Mouse (Mus musculus) liver, postnatal 0 days (tissue): Measurements from ENCODE around the gene Nkx3-2. TPM values are rescaled to one million over a fixed set of nuclear protein-coding genes. Genes with fewer than 3 reads are reported as not detected.

Experiments
- ATAC-seq: fragments of 200-750 bp; cut with Nextera tagmentation; 2 replicates; pipeline ENCODE4 v1.8.0; 2017; ENCODE audit warnings: mild to moderate bottlenecking, moderate library complexity
- DNase-seq: peaks from one replicate; pipeline ENCODE4 v3.0.0-alpha.2; 2016
- H3K27ac ChIP-seq: fragments of 300-500 bp; sonication (generic); 2 replicates; pipeline ENCODE4 v1.5.1; 2014; ENCODE audit warnings: antibody characterized with exemption, moderate library complexity, mild to moderate bottlenecking, low read depth
- H3K27me3 ChIP-seq: fragments of 300-500 bp; sonication (generic); 2 replicates; pipeline ENCODE4 v1.6.1; 2014; ENCODE audit warnings: low read length, control low read depth, mixed read lengths; ENCODE audit not compliant: insufficient read depth
- H3K36me3 ChIP-seq: fragments of 300-500 bp; sonication (generic); replicated peaks from 2 replicates; pipeline ENCODE4 v1.6.1; 2014; ENCODE audit warnings: mild to moderate bottlenecking, control low read depth, low read length, moderate library complexity, mixed read lengths; ENCODE audit not compliant: insufficient read depth
- H3K4me1 ChIP-seq: fragments of 300-500 bp; sonication (generic); 2 replicates; pipeline ENCODE4 v1.6.1; 2014; ENCODE audit warnings: antibody characterized with exemption, mild to moderate bottlenecking, control low read depth; ENCODE audit not compliant: insufficient read depth
- H3K4me2 ChIP-seq: fragments of 300-500 bp; sonication (generic); 2 replicates; pipeline ENCODE4 v1.6.1; 2014; ENCODE audit warnings: low read depth, mild to moderate bottlenecking, low read length, moderate library complexity, mixed read lengths
- H3K4me3 ChIP-seq: fragments of 300-500 bp; sonication (generic); 2 replicates; pipeline ENCODE4 v1.5.1; 2014; ENCODE audit warnings: low read depth, low read length
- H3K9ac ChIP-seq: fragments of 300-500 bp; sonication (generic); replicated peaks from 2 replicates; pipeline ENCODE4 v1.6.1; 2014; ENCODE audit warnings: mild to moderate bottlenecking, moderate library complexity
- H3K9me3 ChIP-seq: fragments of 300-500 bp; sonication (generic); 2 replicates; pipeline ENCODE4 v1.6.1; 2016; ENCODE audit warnings: mild to moderate bottlenecking, control low read depth, low read length, mixed read lengths
- CTCF ChIP-seq: sonication (generic); IDR thresholded peaks from 2 replicates; pipeline ENCODE4 v1.5.1; 2016; ENCODE audit warnings: antibody characterized with exemption, low read depth
- EP300 ChIP-seq: IDR thresholded peaks from 2 replicates; pipeline ENCODE4 v1.6.1; 2016; ENCODE audit warnings: antibody characterized with exemption, low read depth, mild to moderate bottlenecking
- WGBS: fragments of 180-500 bp; shearing (Covaris S2); extraction: QIAGEN DNeasy Blood & Tissue Kit; methylation state at CpG from one replicate; pipeline ENCODE4 v1.1.7; 2014; ENCODE audit not compliant: insufficient replicate concordance; 5-methylcytosine and 5-hydroxymethylcytosine counted together
- polyA plus RNA-seq: library from polyadenylated mRNA; unstranded; fragments of >200 nt; fragmentation: Nextera tagmentation; extraction: Ambion mirVana; gene quantifications from 2 replicates; pipeline ENCODE4 v1.2.1, GENCODE M21; 2015

Nkx3-2 gene
- polyA plus RNA-seq, 1 experiment from 2014 or later = not detected

DNA sequence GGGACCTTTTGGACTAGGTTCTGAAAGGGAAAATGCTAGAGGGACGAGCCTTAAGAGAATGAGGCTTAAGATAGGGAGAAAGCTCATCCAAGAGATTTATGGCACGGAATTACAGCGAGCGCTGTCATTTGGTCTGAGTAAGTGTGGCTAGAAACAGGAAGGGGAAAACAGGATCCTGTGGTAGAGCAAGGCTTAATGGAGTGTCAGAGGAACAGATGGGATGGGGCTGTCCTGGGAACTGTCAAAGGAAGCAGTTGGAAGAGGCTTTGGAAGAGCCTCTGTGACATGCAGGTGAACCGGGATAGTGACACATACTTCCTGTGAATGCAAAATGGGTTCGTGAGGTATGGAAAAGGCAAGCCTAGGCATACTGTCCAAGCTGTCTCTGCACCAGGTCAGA, 11.4 kb upstream of the Nkx3-2 start:
- no peak for TF ChIP-seq EP300
- 32% methylated on average over 6 of the region's 6 CpGs for WGBS
- H3K4me2 ChIP-seq = no peak overlapping the region
- DNase-seq = no peak
- no peak overlapping the region for H3K9ac ChIP-seq
- no peaks in the 10 kb centered on the region for H3K36me3 ChIP-seq
- ATAC-seq = no peak
- H3K9me3 ChIP-seq = no peaks in the 10 kb centered on the region
- H3K4me1 ChIP-seq = no peaks in the 10 kb centered on the region
- H3K27me3 ChIP-seq = peaks cover 4% of the 10 kb centered on the region; the same call in 1 of the 2 replicates
- H3K4me3 ChIP-seq = no peak overlapping the region
- no peak overlapping the region for H3K27ac ChIP-seq

DNA sequence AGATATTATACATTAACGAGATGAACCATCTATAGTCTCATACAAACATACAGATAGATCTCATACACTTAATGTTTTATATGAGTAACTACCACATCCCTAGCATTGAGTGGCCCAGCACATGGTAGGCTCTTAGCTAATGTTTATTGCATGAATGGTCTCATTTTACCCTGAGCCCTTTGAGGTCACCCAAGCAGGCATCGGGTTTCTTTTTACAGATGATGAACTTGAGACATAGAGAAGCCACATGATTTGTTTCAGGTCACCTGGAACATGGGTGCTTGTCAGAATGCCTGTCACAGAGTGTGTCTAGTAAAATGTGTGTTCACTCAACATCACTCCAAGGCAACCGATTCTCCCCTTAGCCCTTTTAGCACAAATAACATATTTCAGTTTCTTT, 11.0 kb upstream of the Nkx3-2 start:
- no peaks in the 10 kb centered on the region for H3K4me1 ChIP-seq
- H3K36me3 ChIP-seq = no peaks in the 10 kb centered on the region
- no peak overlapping the region for H3K4me2 ChIP-seq
- ATAC-seq (no peak), DNase-seq (no peak)
- H3K9me3 ChIP-seq = no peaks in the 10 kb centered on the region
- no peak overlapping the region for H3K4me3 ChIP-seq
- peaks cover 4% of the 10 kb centered on the region; the same call in 1 of the 2 replicates for H3K27me3 ChIP-seq
- no peak overlapping the region for H3K9ac ChIP-seq
- WGBS = 69% methylated on average over 3 of the region's 3 CpGs
- no peak overlapping the region for H3K27ac ChIP-seq
- no peak for TF ChIP-seq CTCF
- no peak for TF ChIP-seq EP300

DNA sequence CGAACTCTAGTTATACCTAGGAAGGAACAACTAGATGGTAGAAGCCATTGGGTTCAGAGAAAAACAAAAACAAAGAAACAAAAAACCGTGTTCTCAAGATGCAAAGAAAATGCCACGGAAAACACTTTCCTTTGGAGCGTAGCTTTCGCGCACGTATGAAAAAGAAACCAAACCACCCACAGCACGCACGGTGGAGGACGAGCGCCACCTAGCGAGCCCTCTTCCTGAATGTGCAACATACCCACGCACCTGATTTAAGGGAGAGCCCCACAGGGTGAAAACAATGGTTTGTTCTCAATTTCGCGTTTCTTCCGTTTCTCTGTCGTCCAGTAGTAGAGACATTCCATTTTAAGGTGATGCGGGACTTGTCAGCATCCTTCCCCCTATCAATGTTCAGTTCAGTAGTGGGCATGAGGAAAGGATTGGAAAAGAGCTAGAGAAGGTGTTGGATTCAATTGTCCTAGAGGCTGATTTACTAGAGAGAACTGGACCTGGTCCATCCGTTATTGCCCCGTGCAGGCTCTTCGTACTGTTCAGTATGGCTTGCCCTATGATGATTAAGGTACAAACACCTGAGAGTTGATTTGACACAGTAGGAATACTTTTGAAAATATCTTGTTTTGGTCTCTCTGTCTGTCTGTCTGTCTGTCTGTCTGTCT, 4.2 kb upstream of the Nkx3-2 start:
- TF ChIP-seq EP300 = no peak
- TF ChIP-seq CTCF = peak; percentile 96
- 5% methylated on average over 21 of the region's 21 CpGs for WGBS
- Histone ChIP-seq H3K9me3 (no peaks in the 10 kb centered on the region), H3K4me2 (peak overlapping the region; percentile 65), H3K36me3 (no peaks in the 10 kb centered on the region), H3K4me3 (peak overlapping the region; percentile 49), H3K9ac (no peak overlapping the region), H3K27ac (no peak overlapping the region), H3K4me1 (no peaks in the 10 kb centered on the region), H3K27me3 (peaks cover 50% of the 10 kb centered on the region)
- DNase-seq = peak; percentile 90
- peak; percentile 66 for ATAC-seq

DNA sequence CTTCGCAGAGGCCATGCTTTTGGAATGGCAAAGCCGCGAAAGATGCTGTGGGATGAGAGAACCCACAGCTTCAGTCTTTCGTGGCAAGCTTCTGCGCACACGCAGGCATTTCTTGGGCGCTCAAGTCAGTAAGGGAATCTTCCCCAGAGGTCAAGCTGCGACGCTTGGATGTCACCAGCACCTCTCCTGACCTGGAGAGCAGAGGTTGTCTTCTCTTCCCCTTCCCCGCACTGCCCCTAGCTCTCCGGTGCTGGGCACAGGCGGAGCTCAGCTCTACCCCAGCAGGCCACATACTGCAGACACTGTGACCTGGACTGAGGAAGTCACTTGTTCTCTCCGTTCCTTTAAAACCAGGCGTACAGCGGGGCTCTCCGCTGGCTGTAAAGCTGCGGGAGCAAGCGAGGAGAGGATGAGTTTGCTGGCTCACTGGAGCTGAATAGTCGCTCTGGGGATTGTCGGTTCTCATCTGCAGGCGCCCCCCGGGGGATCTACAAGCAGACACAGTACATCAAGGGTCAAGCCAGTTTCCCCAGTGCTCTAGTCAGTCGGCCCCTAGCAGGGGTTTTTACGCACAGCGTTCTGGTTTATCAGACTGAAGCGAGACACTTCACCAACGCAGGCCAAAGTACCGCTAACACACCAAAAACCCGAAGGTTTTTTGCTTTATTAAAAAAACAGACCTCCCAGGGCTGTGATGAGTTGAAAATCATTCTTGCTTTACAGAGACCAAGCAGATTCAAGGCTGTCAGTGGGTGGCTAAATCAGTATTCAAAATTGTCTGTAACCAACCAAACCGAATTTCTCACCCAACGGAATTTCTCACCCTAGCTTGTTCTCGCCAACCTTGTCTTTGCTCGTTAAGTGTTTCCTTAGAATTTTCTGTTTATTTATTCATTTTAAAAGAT, 3.2 kb upstream of the Nkx3-2 start:
- 2% methylated on average over 33 of the region's 33 CpGs for WGBS
- Histone ChIP-seq H3K27ac (no peak overlapping the region), H3K4me1 (no peaks in the 10 kb centered on the region), H3K36me3 (no peaks in the 10 kb centered on the region), H3K9me3 (no peaks in the 10 kb centered on the region), H3K27me3 (peaks cover 59% of the 10 kb centered on the region), H3K9ac (no peak overlapping the region), H3K4me2 (peak overlapping the region; percentile 65), H3K4me3 (peak overlapping the region; percentile 49)
- DNase-seq = peak; percentile 22
- TF ChIP-seq EP300 (no peak), CTCF (no peak)
- no peak for ATAC-seq

DNA sequence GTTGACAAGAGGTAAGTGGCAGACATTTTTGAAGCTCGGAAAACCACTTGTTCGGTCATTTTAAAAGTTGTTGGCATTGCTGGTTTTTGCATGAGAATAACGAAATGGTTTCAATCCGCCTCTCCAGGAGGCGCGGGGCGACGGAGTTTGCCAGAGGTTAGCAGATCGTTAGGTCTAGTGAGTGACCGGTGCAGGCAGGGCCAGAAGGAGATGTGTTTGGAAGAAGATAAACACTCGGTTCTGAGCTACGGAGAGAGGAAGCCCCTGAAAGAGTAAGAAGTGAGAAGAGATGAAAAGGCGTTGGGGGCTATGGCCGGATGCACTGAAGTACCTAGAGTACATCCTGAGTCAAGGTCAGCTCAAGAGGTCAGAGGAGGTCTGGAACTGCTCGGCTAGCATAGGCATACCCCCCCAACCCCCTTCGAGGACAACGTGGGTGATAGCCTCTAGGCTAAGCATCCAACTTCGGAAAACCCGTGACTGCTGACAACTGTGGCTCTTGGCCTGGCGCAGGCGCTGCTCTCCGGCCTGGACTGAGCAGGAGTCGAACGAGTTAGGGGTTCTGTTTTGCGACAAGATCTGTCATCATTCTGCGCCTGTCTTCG, 2.2 kb upstream of the Nkx3-2 start:
- Histone ChIP-seq H3K36me3 (no peaks in the 10 kb centered on the region), H3K4me3 (no peak overlapping the region), H3K27me3 (peaks cover 66% of the 10 kb centered on the region), H3K4me2 (no peak overlapping the region), H3K27ac (no peak overlapping the region), H3K9ac (no peak overlapping the region), H3K9me3 (no peaks in the 10 kb centered on the region), H3K4me1 (0 out of 2 replicates have a peak, but pooled peaks cover 4% of the 10 kb centered on the region)
- ATAC-seq (no peak), DNase-seq (no peak)
- TF ChIP-seq CTCF (no peak), EP300 (no peak)
- 5% methylated on average over 27 of the region's 27 CpGs for WGBS
